Mouse (Mus musculus): Measurements from ENCODE around the gene Alg12.
"Not testable (repeated sequence)": the region's sequence is repeated elsewhere in the genome, so short reads cannot be mapped to it uniquely, and the experiment has no call there.

Alg12 gene

GRCm38 (mm10) chr15:88792140-88792850 is 26.8 kb downstream of the Alg12 start:
- no peak for DNase-seq (ENCODE audit: low spot score in 2 of 2)

- DNase-seq (ENCODE audit: low spot score in 2 of 2) = not testable (repeated sequence)
Measured at GRCm38 (mm10) chr15:88774630-88775029, 44.5 kb downstream of the Alg12 start.

- DNase-seq (ENCODE audit: low spot score in 2 of 2) = no peak
Measured at GRCm38 (mm10) chr15:88768537-88768936, 50.6 kb downstream of the Alg12 start.

- DNase-seq (ENCODE audit: low spot score in 2 of 2) = not testable (repeated sequence)
Measured at GRCm38 (mm10) chr15:88766139-88766538, 53.0 kb downstream of the Alg12 start.

- no peak for DNase-seq (ENCODE audit: low spot score in 2 of 2)
Measured at GRCm38 (mm10) chr15:88761551-88761950, 57.6 kb downstream of the Alg12 start.

- no peak for DNase-seq (ENCODE audit: low spot score in 2 of 2)
Measured at GRCm38 (mm10) chr15:88758061-88758460, 61.1 kb downstream of the Alg12 start.

GRCm38 (mm10) chr15:88755761-88756160 is 63.4 kb downstream of the Alg12 start:
- no peak for DNase-seq (ENCODE audit: low spot score in 2 of 2)

All from urinary bladder, postnatal 36 days (tissue).